Mouse (Mus musculus) heart, embryonic 11.5 days (tissue): Measurements from ENCODE around the gene Cdh5. TPM values are rescaled to one million over a fixed set of nuclear protein-coding genes. Genes with fewer than 3 reads are reported as not detected.

Experiments used
- ATAC-seq: fragments of 200-750 bp; cut with Nextera tagmentation; replicated peaks from 2 replicates; pipeline ENCODE4 v1.8.0; 2017; ENCODE audit warnings: moderate library complexity; ENCODE audit not compliant: insufficient number of reproducible peaks, low FRiP score, low TSS enrichment
- H3K27ac ChIP-seq: fragments of 300-500 bp; sonication (generic); 2 replicates; pipeline ENCODE4 v1.5.1; 2014; ENCODE audit warnings: mild to moderate bottlenecking, low read depth, low read length
- H3K27me3 ChIP-seq: fragments of 300-500 bp; sonication (generic); 2 replicates; pipeline ENCODE4 v1.6.1; 2014; ENCODE audit warnings: mild to moderate bottlenecking, low read length, mixed read lengths; ENCODE audit not compliant: control insufficient read depth, insufficient read depth
- H3K36me3 ChIP-seq: fragments of 300-500 bp; sonication (generic); 2 replicates; pipeline ENCODE4 v1.6.1; 2014; ENCODE audit warnings: mild to moderate bottlenecking, low read length, moderate library complexity, mixed read lengths; ENCODE audit not compliant: control insufficient read depth, insufficient read depth
- H3K4me1 ChIP-seq: fragments of 300-500 bp; sonication (generic); 2 replicates; pipeline ENCODE4 v1.6.1; 2014; ENCODE audit warnings: low read length; ENCODE audit not compliant: control insufficient read depth, insufficient read depth
- H3K4me2 ChIP-seq: fragments of 300-500 bp; sonication (generic); 2 replicates; pipeline ENCODE4 v1.6.1; 2014; ENCODE audit warnings: mild to moderate bottlenecking, moderate library complexity
- H3K4me3 ChIP-seq: fragments of 300-500 bp; sonication (generic); 2 replicates; pipeline ENCODE4 v1.5.1; 2014; ENCODE audit warnings: low read depth, low read length
- H3K9ac ChIP-seq: fragments of 300-500 bp; sonication (generic); 2 replicates; pipeline ENCODE4 v1.6.1; 2014; ENCODE audit warnings: mild to moderate bottlenecking, low read depth, low read length, moderate library complexity
- H3K9me3 ChIP-seq: fragments of 300-500 bp; sonication (generic); replicated peaks from 2 replicates; pipeline ENCODE4 v1.6.1; 2016; ENCODE audit warnings: low read length; ENCODE audit not compliant: control insufficient read depth
- WGBS: fragments of 180-500 bp; shearing (Covaris S2); extraction: QIAGEN DNeasy Blood & Tissue Kit; methylation state at CpG from one replicate; pipeline ENCODE4 v1.1.7; 2014; ENCODE audit not compliant: insufficient replicate concordance; 5-methylcytosine and 5-hydroxymethylcytosine counted together
- polyA plus RNA-seq: library from polyadenylated mRNA; unstranded; fragments of >200 nt; fragmentation: Nextera tagmentation; extraction: Ambion mirVana; gene quantifications from 2 replicates; pipeline ENCODE4 v1.2.1, GENCODE M21; 2014

Cdh5 gene
- polyA plus RNA-seq, 1 experiment from 2014 or later: 42.6 TPM

DNA sequence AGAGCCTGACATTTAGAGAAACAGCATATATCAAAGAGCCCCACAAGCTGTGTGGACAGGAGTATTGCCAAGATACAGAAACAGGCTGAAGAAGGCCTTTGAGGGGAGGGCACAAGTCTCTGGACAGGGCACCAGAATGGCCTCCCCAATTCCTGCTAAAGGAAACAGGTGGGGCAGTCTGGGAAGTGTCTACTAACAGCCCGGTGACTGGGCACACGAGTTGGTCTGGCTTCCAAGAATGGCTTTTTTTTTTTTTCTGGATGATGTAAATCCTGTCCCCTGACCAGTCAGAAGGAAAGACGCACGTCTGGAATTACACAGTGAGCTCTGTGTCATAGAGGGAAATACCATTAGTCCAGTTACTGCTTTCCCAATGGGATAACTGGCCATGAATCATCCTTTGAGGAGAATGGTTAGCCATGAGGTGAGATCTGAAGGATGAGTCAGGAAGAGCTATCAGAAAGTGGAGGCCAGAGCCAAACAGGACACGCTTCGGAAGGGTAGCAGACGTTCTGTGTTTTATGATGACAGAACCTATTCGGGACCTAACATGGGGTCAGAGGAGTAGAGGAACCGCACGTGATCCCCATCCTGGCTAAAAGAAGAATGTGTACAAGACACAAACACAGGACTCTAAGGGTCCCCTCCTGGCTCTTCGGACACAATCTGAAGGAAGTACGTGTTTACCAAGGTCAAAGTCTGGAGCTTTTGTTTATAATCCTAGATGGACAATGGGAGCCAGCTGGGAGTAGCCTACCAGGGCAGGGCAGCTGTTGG is 20.4 kb downstream of the Cdh5 start:
- H3K36me3 ChIP-seq: no peaks in the 10 kb centered on the region; the same call in 1 of the 2 replicates
- H3K9me3 ChIP-seq: no peaks in the 10 kb centered on the region
- WGBS: 71% methylated on average over 12 of the region's 12 CpGs
- no peak overlapping the region for H3K4me2 ChIP-seq
- H3K9ac ChIP-seq: no peak overlapping the region
- H3K27ac ChIP-seq: no peak overlapping the region
- H3K4me3 ChIP-seq: no peak overlapping the region
- H3K4me1 ChIP-seq: 0 out of 2 replicates have a peak, but pooled peaks cover 3% of the 10 kb centered on the region
- H3K27me3 ChIP-seq: no peaks in the 10 kb centered on the region
- no peak for ATAC-seq

DNA sequence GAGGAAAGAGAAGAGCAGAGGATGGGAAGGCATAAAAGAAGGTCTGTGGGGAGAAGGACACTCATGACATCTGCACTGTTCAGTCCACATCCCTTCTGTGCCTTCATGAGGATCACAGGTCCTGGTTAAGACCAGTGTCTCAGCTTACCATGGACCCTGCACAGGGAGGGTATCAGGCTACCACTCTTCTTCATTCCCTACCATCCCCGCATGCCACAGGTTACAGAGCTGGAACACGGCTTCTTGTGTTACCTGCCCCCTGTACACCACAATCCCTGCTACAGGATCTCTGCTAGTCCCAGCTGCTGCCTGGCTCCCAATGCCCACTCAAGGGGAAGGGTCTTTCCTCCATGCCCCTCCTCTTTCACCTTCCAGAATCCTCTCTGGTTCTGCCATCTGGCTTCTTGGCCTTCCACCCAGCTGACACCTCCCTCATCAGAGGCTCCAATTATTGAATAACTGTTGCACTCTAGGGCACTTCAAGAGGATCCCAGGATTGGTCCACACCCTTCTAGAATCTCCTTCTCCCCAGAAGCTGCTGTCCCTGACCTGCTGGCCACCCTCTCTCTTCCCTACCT is 21.7 kb downstream of the Cdh5 start:
- 0 out of 2 replicates have a peak, but pooled peaks cover 3% of the 10 kb centered on the region for H3K4me1 ChIP-seq
- WGBS: 90% methylated on average over 2 of the region's 2 CpGs
- H3K4me2 ChIP-seq: no peak overlapping the region
- ATAC-seq: no peak
- no peak overlapping the region for H3K4me3 ChIP-seq
- no peak overlapping the region for H3K9ac ChIP-seq
- no peaks in the 10 kb centered on the region; the same call in 1 of the 2 replicates for H3K36me3 ChIP-seq
- no peaks in the 10 kb centered on the region for H3K9me3 ChIP-seq
- no peaks in the 10 kb centered on the region for H3K27me3 ChIP-seq
- H3K27ac ChIP-seq: no peak overlapping the region

GRCm38 (mm10) chr8:104124534-104124933 is 23.1 kb downstream of the Cdh5 start:
- Histone ChIP-seq H3K27me3 (no peaks in the 10 kb centered on the region), H3K4me2 (no peak overlapping the region), H3K9ac (no peak overlapping the region), H3K4me3 (no peak overlapping the region), H3K27ac (no peak overlapping the region), H3K36me3 (0 out of 2 replicates have a peak, but pooled peaks cover 2% of the 10 kb centered on the region), H3K9me3 (no peaks in the 10 kb centered on the region), H3K4me1 (0 out of 2 replicates have a peak, but pooled peaks cover 3% of the 10 kb centered on the region)
- no peak for ATAC-seq
- 71% methylated on average over 5 of the region's 5 CpGs for WGBS

GRCm38 (mm10) chr8:104127160-104127883 is 25.9 kb downstream of the Cdh5 start:
- H3K9ac ChIP-seq: no peak overlapping the region
- no peak overlapping the region for H3K4me2 ChIP-seq
- 60% methylated on average over 4 of the region's 4 CpGs for WGBS
- ATAC-seq: no peak
- 0 out of 2 replicates have a peak, but pooled peaks cover 2% of the 10 kb centered on the region for H3K36me3 ChIP-seq
- 0 out of 2 replicates have a peak, but pooled peaks cover 3% of the 10 kb centered on the region for H3K4me1 ChIP-seq
- no peaks in the 10 kb centered on the region for H3K27me3 ChIP-seq
- H3K27ac ChIP-seq: no peak overlapping the region
- no peaks in the 10 kb centered on the region for H3K9me3 ChIP-seq
- H3K4me3 ChIP-seq: no peak overlapping the region

DNA sequence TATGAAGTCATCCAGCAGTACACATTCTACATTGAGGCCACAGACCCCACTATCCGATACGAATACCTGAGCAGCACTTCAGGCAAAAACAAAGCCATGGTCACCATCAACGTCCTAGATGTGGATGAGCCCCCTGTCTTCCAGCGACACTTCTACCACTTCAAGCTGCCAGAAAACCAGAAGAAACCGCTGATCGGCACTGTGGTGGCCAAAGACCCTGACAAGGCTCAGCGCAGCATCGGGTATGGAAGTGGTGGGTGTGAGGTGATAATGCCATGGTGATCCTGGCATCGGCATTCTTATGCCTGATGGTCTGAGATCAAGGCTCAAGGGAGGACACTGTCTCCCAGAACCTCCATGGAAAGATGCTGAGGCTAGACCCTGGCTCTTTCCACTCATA is 29.5 kb downstream of the Cdh5 start:
- Histone ChIP-seq H3K36me3 (0 out of 2 replicates have a peak, but pooled peaks cover 2% of the 10 kb centered on the region), H3K4me3 (no peak overlapping the region), H3K4me1 (0 out of 2 replicates have a peak, but pooled peaks cover 3% of the 10 kb centered on the region), H3K27ac (no peak overlapping the region), H3K27me3 (no peaks in the 10 kb centered on the region), H3K9ac (no peak overlapping the region), H3K4me2 (no peak overlapping the region), H3K9me3 (no peaks in the 10 kb centered on the region)
- ATAC-seq: no peak
- WGBS: 87% methylated on average over 9 of the region's 9 CpGs

GRCm38 (mm10) chr8:104131414-104131975 is 30.1 kb downstream of the Cdh5 start:
- Histone ChIP-seq H3K27me3 (no peaks in the 10 kb centered on the region), H3K36me3 (0 out of 2 replicates have a peak, but pooled peaks cover 2% of the 10 kb centered on the region), H3K9ac (no peak overlapping the region), H3K4me2 (no peak overlapping the region), H3K4me3 (no peak overlapping the region), H3K27ac (no peak overlapping the region), H3K9me3 (no peaks in the 10 kb centered on the region), H3K4me1 (0 out of 2 replicates have a peak, but pooled peaks cover 3% of the 10 kb centered on the region)
- no peak for ATAC-seq
- WGBS: 84% methylated on average over 7 of the region's 7 CpGs

DNA sequence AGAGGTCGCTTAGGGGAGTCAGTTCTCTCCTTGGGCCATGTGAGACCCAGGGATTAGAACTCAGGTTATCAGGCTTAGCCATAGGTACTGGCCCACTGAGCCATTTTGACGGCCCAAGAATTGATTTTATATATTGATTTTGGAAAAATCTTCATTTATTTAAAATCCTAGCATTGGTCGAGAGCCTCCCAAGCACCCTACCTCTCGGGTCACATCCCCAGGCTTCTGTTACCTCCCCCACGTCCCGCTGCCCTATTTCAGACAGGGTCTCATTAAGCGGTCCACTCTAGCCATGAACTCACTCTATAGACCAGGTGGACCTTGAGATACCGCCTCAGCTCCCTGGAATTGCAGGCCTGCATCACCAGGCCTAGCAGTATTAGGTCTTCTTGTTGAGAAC is 33.1 kb downstream of the Cdh5 start:
- Histone ChIP-seq H3K27ac (no peak overlapping the region), H3K36me3 (no peaks in the 10 kb centered on the region), H3K27me3 (no peaks in the 10 kb centered on the region), H3K9me3 (no peaks in the 10 kb centered on the region), H3K4me2 (no peak overlapping the region), H3K9ac (no peak overlapping the region), H3K4me3 (no peak overlapping the region), H3K4me1 (no peaks in the 10 kb centered on the region)
- no peak for ATAC-seq
- 82% methylated on average over 8 of the region's 8 CpGs for WGBS

GRCm38 (mm10) chr8:104136277-104136676 is 34.9 kb downstream of the Cdh5 start:
- Histone ChIP-seq H3K4me1 (no peaks in the 10 kb centered on the region), H3K4me2 (no peak overlapping the region), H3K27me3 (no peaks in the 10 kb centered on the region), H3K4me3 (no peak overlapping the region), H3K9ac (no peak overlapping the region), H3K9me3 (no peaks in the 10 kb centered on the region), H3K36me3 (no peaks in the 10 kb centered on the region), H3K27ac (no peak overlapping the region)
- no peak for ATAC-seq
- 77% methylated on average over 3 of the region's 3 CpGs for WGBS
